Mouse (Mus musculus) heart, postnatal 14 days (tissue): ENCODE measurements around the gene A130010J15Rik. TPM values are rescaled to one million over a fixed set of nuclear protein-coding genes. Genes with fewer than 3 reads are reported as not detected.

Experiments
- DNase-seq, 2 experiments: peaks; one replicate each; pipeline ENCODE4 v3.0.0; 2021 to 2022
- intact Hi-C: fragments of 180-260 bp; cut with DNase I; formaldehyde crosslinking; loops from one replicate; pipeline ENCODE4 v1.15.1; 2025
- total RNA-seq, 2 experiments: library from RNA; stranded (reverse); gene quantifications; 2 replicates each; pipeline ENCODE4 v1.2.3; 2021

Gene A130010J15Rik
- total RNA-seq, 2 experiments from 2014 or later = 2.9 to 4.7 TPM

GRCm38 (mm10) chr1:193195169-193195810 is 27.4 kb downstream of the A130010J15Rik start:
- DNase-seq = no peak
- intact Hi-C loops = no loop called here

GRCm38 (mm10) chr1:193197494-193198205 is 29.8 kb downstream of the A130010J15Rik start:
- no peak for DNase-seq
- intact Hi-C loops = no loop called here

DNA sequence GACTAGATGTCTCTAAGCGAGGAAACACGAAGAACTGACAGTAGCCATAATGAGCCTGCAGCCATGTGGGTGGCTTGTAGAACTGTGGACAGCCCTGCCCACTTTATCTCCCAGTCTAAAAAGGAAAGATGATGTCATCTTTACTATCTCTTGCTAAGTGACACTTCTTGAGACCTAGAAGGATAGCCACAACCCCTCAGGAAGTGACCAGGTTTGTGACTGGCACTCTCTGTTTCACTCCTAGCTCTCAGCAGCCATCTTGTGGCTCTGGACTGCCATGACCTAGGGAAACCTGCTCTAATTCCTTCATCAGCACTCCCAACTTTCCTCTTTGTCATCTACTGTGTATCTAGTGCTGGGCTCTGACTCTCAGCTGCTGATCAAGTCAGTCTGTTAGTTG is 30.5 kb downstream of the A130010J15Rik start:
- intact Hi-C loops = no loop called here
- DNase-seq = no peak

DNA sequence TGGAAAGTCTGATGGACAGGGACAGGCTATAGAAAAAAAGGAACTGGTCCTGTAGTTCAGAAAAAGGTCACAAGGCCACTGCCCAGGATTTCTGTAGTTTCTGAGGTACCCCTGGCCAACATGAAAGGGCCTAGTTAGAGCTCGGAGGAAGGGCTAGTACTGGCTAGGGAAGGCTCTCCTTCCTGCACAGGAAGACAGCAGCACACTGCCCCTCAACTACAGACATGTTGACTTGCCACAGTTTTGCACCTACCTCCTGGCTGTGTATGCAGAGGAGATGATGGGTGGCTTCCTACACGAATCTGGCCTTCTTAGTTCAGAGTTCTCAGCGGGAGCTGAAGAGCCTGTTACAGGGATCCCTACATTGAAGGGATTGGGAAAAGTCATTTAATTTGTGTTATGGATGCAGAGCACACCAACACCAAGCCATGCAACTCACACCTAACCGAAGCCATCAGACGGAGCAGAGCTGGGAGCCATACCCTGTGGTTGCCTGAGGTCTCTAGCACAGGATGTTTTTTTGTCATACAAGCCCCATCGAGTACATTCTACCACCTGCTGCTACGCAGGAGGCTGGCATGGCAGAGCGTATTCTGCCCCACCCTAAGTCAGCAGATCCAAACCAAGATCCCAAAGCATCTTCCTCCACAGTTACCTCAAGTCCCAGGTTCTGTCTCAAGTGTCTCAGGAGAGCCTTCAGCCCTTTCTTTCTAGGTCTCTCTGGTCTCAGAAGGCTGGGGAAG is 33.0 kb downstream of the A130010J15Rik start:
- intact Hi-C loops = no loop called here
- DNase-seq = no peak

GRCm38 (mm10) chr1:193201383-193201778 is 33.5 kb downstream of the A130010J15Rik start, which contains the start of gene Traf3ip3:
Gene Traf3ip3 (minus strand): TSS chr1:193201703.
- intact Hi-C loops = no loop called here
- no peak for DNase-seq

GRCm38 (mm10) chr1:193203821-193204220 is 36.0 kb downstream of the A130010J15Rik start:
- intact Hi-C loops = no loop called here
- DNase-seq = no peak

- intact Hi-C loops = loop anchor here (5.0 kb wide), 2 partner anchors 47 to 172 kb away; no protein-coding TSS in a partner anchor
- no peak for DNase-seq
Measured at GRCm38 (mm10) chr1:193205431-193205830, 37.6 kb downstream of the A130010J15Rik start.

- intact Hi-C loops = loop anchor here (5.0 kb wide), 2 partner anchors 45 to 170 kb away; no protein-coding TSS in a partner anchor
- DNase-seq = no peak
Measured at GRCm38 (mm10) chr1:193207503-193207902, 39.7 kb downstream of the A130010J15Rik start, which contains the start of gene Lamb3. Gene Lamb3 (plus strand): TSS chr1:193207699.

DNA sequence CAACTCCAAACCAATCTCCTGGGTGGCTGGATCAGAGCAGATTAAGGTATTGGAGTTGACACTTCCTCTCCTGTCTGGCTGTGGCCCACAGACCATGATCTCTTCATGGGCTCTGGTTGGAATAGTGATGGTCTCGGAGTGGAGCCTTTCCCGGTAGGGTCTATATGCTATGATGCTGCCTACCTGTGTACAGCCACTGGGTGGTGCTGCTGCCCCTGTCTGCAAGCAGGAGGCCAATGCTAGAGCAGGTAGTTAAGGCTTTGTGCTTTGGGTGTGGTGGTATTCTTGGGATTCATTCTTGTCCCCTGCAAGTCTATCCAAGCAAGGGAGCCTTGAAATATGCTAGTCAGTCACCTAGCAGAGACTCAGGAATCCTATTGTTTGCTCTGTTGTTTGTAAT is 40.3 kb downstream of the A130010J15Rik start:
- peak; percentile 57 to 67 for DNase-seq
- intact Hi-C loops = loop anchor here (2.0 to 5.0 kb wide), 3 partner anchors 44 to 169 kb away; no protein-coding TSS in a partner anchor

DNA sequence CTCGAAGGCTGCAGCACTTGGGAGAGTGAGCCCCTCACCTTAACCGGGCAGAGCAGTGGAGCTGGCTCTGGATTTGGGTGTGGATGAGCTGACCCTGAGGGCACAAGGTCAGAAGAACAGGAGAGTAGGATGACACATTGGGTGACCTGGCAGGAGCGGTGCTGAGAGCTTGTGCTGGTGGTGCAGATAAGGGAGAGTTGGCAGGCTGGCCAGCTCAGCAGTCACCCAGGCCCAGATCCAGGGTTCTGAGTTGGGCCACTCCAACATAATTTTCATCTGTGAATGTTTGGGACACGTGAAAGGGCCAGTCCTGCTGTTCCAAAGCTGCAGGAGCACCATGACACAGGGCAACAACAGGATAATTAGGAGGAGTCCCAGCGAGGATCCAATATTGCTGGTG is 43.5 kb downstream of the A130010J15Rik start:
- intact Hi-C loops = no loop called here
- peak in 1 of 2 experiments; percentile 22 for DNase-seq

- intact Hi-C loops = no loop called here
Measured at GRCm38 (mm10) chr1:193214053-193214452, 46.2 kb downstream of the A130010J15Rik start.

DNA sequence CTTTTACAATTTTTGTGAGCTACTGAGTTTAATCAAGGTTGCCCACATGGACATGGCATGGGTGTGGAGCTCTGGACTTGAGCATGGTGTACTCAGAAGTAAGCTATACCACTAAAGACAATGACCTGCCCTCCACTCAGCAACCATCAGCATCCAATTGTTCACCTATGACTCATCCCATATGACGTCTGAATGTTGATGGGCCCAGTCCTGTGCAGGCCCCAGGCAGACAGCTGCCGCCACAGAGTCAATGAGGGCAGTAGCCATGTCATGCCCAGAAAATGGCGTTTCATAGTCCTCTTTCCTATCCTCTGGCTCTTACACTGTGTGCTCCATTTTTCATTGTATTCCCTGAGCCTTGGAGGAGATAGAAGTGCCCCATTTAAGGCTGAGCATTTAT is 48.2 kb downstream of the A130010J15Rik start:
- intact Hi-C loops = no loop called here
- DNase-seq = no peak

More at GRCm38 (mm10) chr1:193214053-193214452, 46.2 kb downstream of the A130010J15Rik start:
- DNase-seq = no peak

DNA sequence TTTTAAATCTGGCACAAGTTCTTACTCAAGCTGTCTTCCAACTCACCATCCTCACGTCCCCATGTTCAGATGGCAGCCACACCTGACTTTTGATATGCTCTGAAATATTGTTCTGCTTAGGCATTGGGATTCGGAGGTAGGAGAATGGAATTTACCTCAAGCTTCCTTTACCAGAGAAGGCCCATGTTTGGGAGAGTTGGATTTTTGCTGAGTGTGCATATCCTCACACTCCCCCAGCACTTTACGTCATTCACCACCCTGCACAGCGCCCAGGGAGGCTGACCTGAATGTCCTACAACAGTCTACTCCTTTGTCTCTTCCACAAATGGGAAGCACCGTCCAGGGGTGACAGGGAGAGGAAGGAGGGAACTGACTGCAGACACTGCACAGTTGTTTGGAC is 52.6 kb downstream of the A130010J15Rik start:
- intact Hi-C loops = no loop called here
- DNase-seq = no peak

DNA sequence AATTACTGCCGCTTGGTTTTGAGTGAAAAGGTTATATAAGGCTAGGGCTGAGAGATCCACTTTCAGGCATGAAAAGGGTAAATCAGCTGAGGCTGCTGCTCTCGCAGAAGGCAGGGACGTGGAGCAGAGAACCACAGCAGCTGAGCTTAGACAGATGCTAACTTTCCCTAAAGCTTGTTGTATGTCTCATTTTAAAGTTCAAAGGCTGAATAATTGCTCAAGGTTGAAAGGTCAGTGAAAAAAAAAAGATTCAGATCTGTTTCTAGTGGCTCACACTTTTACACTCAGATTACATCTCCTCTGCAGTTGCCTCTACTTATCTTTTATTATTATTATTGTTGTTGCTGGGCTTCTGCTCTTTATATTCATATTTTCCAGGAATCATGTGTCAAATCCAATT is 57.7 kb downstream of the A130010J15Rik start:
- intact Hi-C loops = no loop called here
- DNase-seq = no peak

DNA sequence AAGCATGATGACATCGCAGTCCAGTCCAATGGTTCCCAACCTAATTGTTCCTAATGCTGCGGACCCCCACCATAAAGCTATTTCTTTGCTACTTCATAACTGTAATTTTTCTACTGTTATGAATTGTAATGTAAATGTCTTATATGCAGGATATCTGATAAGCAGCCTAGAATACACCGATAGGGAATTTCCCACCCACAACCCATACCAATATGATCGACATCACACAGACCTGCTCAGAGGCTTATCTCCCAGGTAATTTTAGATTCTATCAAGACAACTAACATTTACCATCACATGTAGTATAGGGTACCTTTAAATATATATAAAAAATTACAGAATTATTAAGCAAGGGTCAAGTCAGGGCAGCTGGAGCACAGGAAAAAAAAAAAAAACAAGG is 58.3 kb downstream of the A130010J15Rik start:
- no peak for DNase-seq
- intact Hi-C loops = no loop called here

GRCm38 (mm10) chr1:193226724-193227522 is 59.1 kb downstream of the A130010J15Rik start:
- no peak for DNase-seq
- intact Hi-C loops = no loop called here
